Mouse (Mus musculus): ENCODE data around the gene Tmem198. TPM values are rescaled to one million over a fixed set of nuclear protein-coding genes. Genes with fewer than 3 reads are reported as not detected.

Gene Tmem198
- polyA plus RNA-seq, 1 experiment from 2014 or later = 0.26 TPM

DNA sequence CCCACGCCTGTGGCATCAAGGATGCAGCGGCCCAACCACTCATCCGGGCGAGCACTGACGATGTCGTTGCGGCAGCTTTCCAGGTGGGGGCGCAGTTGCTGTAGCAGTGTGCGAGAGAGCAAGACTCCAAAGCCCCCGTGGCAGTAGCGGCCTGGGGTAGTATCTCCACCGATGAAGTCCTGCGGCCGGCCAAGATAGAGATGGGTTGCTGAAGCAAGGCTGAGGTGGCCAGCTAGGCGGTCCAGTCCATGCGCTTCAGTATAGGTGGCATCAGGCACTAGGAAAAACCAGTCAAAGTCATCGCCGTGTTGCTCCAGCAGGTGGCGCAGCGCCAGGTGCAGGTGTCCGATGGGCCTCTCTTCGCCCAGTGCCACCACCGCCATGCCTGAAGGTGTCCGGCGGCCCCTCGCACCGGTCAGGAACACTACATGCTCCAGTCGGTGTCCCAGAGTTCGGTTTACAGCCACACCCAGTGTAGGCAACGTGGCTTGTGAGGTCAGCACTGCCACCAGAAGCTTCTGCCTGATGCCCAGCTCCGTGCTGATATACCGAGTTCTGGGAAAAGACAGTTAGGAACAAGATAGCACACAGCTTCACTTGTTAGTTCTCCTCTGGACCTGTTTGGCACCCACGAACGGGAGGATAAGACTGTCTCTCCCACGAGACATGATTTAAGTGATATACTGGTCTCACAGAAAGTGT is 1.9 kb upstream of the Tmem198 start:
- peak overlapping the region; percentile 72 for H3K4me3 ChIP-seq (ENCODE audit: low read depth, low read length)
- H3K27ac ChIP-seq (ENCODE audit: low read depth) = no peak overlapping the region
- peaks cover 37% of the 10 kb centered on the region for H3K36me3 ChIP-seq (ENCODE audit: insufficient read depth)
- TF ChIP-seq CTCF (IDR thresholded peaks at IDR 0.05; ENCODE audit: low read depth) = peak; percentile 87
- H3K4me2 ChIP-seq = peak overlapping the region; percentile 79
- peak; percentile 85 for DNase-seq
- H3K4me1 ChIP-seq (ENCODE audit: insufficient read depth) = 0 out of 2 replicates have a peak, but pooled peaks cover 12% of the 10 kb centered on the region
- H3K9me3 ChIP-seq (ENCODE audit: low read depth, low read length) = no peaks in the 10 kb centered on the region
- ATAC-seq (ENCODE audit: insufficient read depth) = no peak
- WGBS = 15% methylated on average over 35 of the region's 35 CpGs
- H3K27me3 ChIP-seq (ENCODE audit: insufficient read depth, low read length) = peaks cover 27% of the 10 kb centered on the region
- H3K9ac ChIP-seq = no peak overlapping the region

DNA sequence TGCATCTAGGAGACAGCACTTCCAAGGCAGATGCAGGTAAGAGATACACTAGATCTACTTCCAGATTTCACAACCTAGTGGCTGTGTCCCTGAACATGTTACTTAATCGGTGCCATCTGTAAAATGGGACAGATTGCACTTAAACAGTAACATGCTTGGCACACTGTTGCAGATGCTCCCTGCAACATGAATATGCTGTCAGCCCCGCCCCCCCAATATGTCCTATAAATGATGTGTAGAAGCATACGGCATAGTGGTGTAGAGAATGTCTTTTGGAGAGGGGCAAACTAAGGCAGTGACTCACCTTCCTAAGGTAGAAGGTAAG is 1.4 kb upstream of the Tmem198 start:
- no peak for ATAC-seq (ENCODE audit: insufficient read depth)
- peak overlapping the region; percentile 72 for H3K4me3 ChIP-seq (ENCODE audit: low read depth, low read length)
- H3K27me3 ChIP-seq (ENCODE audit: insufficient read depth, low read length) = peaks cover 32% of the 10 kb centered on the region
- TF ChIP-seq CTCF (IDR thresholded peaks at IDR 0.05; ENCODE audit: low read depth) = no peak
- H3K4me1 ChIP-seq (ENCODE audit: insufficient read depth) = 0 out of 2 replicates have a peak, but pooled peaks cover 12% of the 10 kb centered on the region
- H3K4me2 ChIP-seq = peak overlapping the region; percentile 79
- no peak for DNase-seq
- 37% methylated on average over 3 of the region's 3 CpGs for WGBS
- no peak overlapping the region for H3K9ac ChIP-seq
- no peak overlapping the region for H3K27ac ChIP-seq (ENCODE audit: low read depth)
- no peaks in the 10 kb centered on the region for H3K9me3 ChIP-seq (ENCODE audit: low read depth, low read length)
- peaks cover 33% of the 10 kb centered on the region for H3K36me3 ChIP-seq (ENCODE audit: insufficient read depth)

DNA sequence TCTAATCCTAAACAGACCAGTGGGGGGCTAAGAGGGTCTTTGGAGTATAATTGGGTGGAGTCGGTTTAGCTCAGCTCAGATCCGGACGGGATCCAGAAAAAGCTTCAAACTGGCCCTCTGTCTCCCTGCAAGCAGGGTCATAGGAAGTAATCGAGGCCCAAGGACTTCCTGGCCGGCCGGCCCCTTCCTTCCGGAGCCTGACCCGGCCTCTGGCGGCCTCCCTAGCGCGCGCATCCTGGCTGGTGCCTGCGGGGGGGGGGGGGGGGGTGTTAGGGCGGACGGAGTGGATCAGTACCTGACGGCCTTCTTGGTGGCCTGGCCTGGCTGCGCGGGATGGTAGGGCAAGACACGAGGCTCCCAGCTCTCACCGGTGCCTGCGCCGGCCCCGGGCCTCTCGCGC is 835 bp upstream of the Tmem198 start:
- peak; percentile 69 for DNase-seq
- peaks cover 38% of the 10 kb centered on the region for H3K27me3 ChIP-seq (ENCODE audit: insufficient read depth, low read length)
- peak overlapping the region; percentile 72 for H3K4me3 ChIP-seq (ENCODE audit: low read depth, low read length)
- peak overlapping the region; percentile 66 for H3K9ac ChIP-seq
- H3K36me3 ChIP-seq (ENCODE audit: insufficient read depth) = peaks cover 27% of the 10 kb centered on the region
- H3K9me3 ChIP-seq (ENCODE audit: low read depth, low read length) = no peaks in the 10 kb centered on the region
- peak overlapping the region; percentile 79 for H3K4me2 ChIP-seq
- ATAC-seq (ENCODE audit: insufficient read depth) = no peak; the same call in 1 of the 2 replicates
- under 1% methylated on average over 20 of the region's 25 CpGs for WGBS
- TF ChIP-seq CTCF (IDR thresholded peaks at IDR 0.05; ENCODE audit: low read depth) = no peak
- peak overlapping the region; percentile 81; the same call in 1 of the 2 replicates for H3K27ac ChIP-seq (ENCODE audit: low read depth)
- 0 out of 2 replicates have a peak, but pooled peaks cover 12% of the 10 kb centered on the region for H3K4me1 ChIP-seq (ENCODE audit: insufficient read depth)

DNA sequence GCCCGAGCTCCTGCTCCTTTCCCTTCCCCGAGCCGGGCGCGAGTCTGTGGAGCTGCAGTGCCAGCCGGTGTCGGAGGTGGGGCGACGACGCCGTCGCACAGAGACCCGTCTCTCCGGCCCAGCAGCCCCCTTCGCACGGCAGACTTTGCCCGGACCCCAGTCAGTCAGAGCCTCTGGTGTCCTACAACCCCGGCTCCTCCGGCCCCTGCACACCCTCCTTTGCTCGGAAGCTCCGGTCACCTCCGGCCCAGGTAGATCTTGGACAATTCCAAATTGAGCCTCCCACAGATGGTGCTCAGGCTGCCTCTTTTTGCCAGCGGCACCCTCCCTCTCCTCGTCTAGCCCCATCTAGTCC is 280 bp downstream of the Tmem198 start:
- H3K36me3 ChIP-seq (ENCODE audit: insufficient read depth) = peaks cover 22% of the 10 kb centered on the region
- H3K4me3 ChIP-seq (ENCODE audit: low read depth, low read length) = peak overlapping the region; percentile 72
- 2% methylated on average over 24 of the region's 24 CpGs for WGBS
- no peaks in the 10 kb centered on the region for H3K9me3 ChIP-seq (ENCODE audit: low read depth, low read length)
- 0 out of 2 replicates have a peak, but pooled peaks cover 12% of the 10 kb centered on the region for H3K4me1 ChIP-seq (ENCODE audit: insufficient read depth)
- H3K4me2 ChIP-seq = peak overlapping the region; percentile 79
- DNase-seq (no peak), ATAC-seq (ENCODE audit: insufficient read depth) (no peak)
- peaks cover 47% of the 10 kb centered on the region for H3K27me3 ChIP-seq (ENCODE audit: insufficient read depth, low read length)
- TF ChIP-seq CTCF (IDR thresholded peaks at IDR 0.05; ENCODE audit: low read depth) = no peak
- peak overlapping the region; percentile 81; the same call in 1 of the 2 replicates for H3K27ac ChIP-seq (ENCODE audit: low read depth)
- no peak overlapping the region for H3K9ac ChIP-seq

DNA sequence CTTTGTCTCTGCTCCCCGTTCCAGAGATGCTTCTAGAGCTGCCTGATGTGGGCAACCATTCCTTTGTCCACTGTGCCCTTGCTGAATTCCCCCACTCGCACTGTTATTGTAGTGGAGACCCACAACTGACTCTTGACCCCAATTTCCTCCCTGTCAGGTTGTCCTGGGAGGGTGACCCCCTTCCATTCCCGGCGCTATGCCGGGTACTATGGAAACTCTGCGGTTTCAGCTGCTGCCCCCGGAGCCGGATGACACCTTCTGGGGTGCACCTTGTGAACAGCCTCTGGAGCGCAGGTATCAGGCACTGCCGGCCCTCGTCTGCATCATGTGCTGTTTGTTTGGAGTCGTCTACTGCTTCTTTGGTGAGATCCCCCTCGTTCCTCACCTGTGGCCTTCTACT is 704 bp downstream of the Tmem198 start:
- H3K9ac ChIP-seq = no peak overlapping the region
- ATAC-seq (ENCODE audit: insufficient read depth) = no peak

DNA sequence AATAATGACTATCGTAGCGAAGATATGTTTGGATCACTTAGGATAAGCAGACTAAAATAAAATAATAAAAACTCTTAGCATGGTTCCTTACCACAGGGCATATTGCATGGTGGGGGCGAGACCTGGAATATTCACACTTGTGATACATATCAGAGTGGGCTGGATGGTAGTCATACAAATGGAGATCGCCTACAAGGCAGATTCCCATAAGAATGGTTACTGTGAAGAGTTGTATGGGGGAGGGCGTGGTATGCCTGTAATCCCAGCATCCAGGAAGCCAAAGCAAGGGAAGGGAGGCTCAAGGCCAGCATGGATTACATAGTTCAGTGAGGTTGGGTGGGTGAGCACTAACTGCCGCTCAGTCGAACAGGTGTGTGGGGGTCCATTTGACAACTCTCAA is 1.4 kb downstream of the Tmem198 start:
- H3K9me3 ChIP-seq (ENCODE audit: low read depth, low read length) = no peaks in the 10 kb centered on the region
- H3K4me2 ChIP-seq = no peak overlapping the region
- DNase-seq (no peak), ATAC-seq (ENCODE audit: insufficient read depth) (no peak)
- 76% methylated on average over 7 of the region's 7 CpGs for WGBS
- peaks cover 11% of the 10 kb centered on the region for H3K36me3 ChIP-seq (ENCODE audit: insufficient read depth)
- no peak overlapping the region for H3K4me3 ChIP-seq (ENCODE audit: low read depth, low read length)
- H3K27ac ChIP-seq (ENCODE audit: low read depth) = no peak overlapping the region
- peaks cover 53% of the 10 kb centered on the region for H3K27me3 ChIP-seq (ENCODE audit: insufficient read depth, low read length)
- 0 out of 2 replicates have a peak, but pooled peaks cover 12% of the 10 kb centered on the region for H3K4me1 ChIP-seq (ENCODE audit: insufficient read depth)
- H3K9ac ChIP-seq = no peak overlapping the region
- no peak for TF ChIP-seq CTCF (IDR thresholded peaks at IDR 0.05; ENCODE audit: low read depth)

More for the DNA sequence above, 704 bp downstream of the Tmem198 start:
- H3K4me1 ChIP-seq (ENCODE audit: insufficient read depth) = 0 out of 2 replicates have a peak, but pooled peaks cover 12% of the 10 kb centered on the region
- H3K27ac ChIP-seq (ENCODE audit: low read depth) = no peak overlapping the region
- H3K4me2 ChIP-seq = peak overlapping the region; percentile 79
- no peaks in the 10 kb centered on the region for H3K9me3 ChIP-seq (ENCODE audit: low read depth, low read length)
- H3K4me3 ChIP-seq (ENCODE audit: low read depth, low read length) = peak overlapping the region; percentile 72
- H3K36me3 ChIP-seq (ENCODE audit: insufficient read depth) = peaks cover 18% of the 10 kb centered on the region
- WGBS = 23% methylated on average over 13 of the region's 13 CpGs
- DNase-seq = no peak
- H3K27me3 ChIP-seq (ENCODE audit: insufficient read depth, low read length) = peaks cover 51% of the 10 kb centered on the region
- no peak for TF ChIP-seq CTCF (IDR thresholded peaks at IDR 0.05; ENCODE audit: low read depth)

DNA sequence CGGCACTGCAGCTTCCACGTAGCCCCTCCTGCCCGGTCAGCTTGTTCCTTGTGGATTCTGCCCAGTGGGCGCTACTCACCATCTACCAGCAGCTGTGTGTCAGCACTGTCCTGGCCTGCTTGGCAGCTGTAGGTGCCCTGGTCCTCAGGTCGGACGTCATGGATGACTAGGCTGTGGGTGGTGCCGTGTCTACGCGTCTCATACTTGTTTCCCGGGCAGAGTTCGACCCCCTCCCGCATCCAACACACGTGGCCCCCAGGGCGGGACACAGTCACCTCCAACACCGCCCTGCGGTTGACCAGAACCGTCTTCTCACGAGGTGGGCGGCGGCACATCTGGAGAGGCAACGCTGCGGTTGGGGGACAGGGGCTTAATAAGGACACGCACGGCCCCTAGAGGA is 7.2 kb downstream of the Tmem198 start:
- DNase-seq (no peak), ATAC-seq (ENCODE audit: insufficient read depth) (no peak)
- TF ChIP-seq CTCF (IDR thresholded peaks at IDR 0.05; ENCODE audit: low read depth) = no peak
- Histone ChIP-seq H3K4me3 (ENCODE audit: low read depth, low read length) (peak overlapping the region; percentile 47; the same call in 1 of the 2 replicates), H3K9me3 (ENCODE audit: low read depth, low read length) (no peaks in the 10 kb centered on the region), H3K27me3 (ENCODE audit: insufficient read depth, low read length) (peaks cover 67% of the 10 kb centered on the region), H3K36me3 (ENCODE audit: insufficient read depth) (peaks cover 30% of the 10 kb centered on the region), H3K4me1 (ENCODE audit: insufficient read depth) (peaks cover 5% of the 10 kb centered on the region; the same call in 1 of the 2 replicates), H3K4me2 (peak overlapping the region; percentile 79), H3K9ac (no peak overlapping the region), H3K27ac (ENCODE audit: low read depth) (no peak overlapping the region)
- 9% methylated on average over 24 of the region's 24 CpGs for WGBS
